In the genomic region with DNA sequence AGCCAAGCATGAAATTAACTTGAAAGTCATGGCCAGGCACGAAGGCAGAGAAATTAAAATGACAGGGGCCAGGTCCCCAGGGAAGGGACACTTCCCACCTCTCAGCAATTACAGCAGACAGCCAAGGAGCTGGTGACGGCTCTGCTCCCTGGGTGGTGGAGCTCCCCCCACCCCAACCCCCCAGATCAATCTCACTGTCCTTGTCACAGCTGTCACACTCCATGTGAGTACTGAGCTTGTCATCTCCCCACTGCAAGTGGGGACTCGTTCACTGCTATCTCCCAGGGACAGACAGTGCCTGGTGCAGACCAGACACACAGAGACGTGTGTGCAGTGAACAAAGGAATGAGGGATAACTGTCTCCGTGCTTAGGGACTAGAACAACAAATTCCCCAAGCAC, we compare ENCODE assay signal across 12 mouse cellular contexts.
DNase-seq lines count a peak whose midpoint lies in the region; ATAC-seq lines count a peak whose summit lies in the region.
"Had no signal": no experiment of that assay in that cellular context is flagged by ENCODE, and none has a peak within 500 bp of the region (broad histone marks: within the 10 kb centered on the region; RNA-seq: fewer than 3 reads in every experiment).

No protein-coding gene starts in this region.

- no peak overlapping the region for H3K9ac ChIP-seq in heart, embryonic 15.5 days
- no peak overlapping the region for H3K9ac ChIP-seq in embryonic facial prominence, embryonic 14.5 days (ENCODE audit: low read depth, low read length)
- no peak overlapping the region for H3K9ac ChIP-seq in hindbrain, embryonic 14.5 days
- no peak overlapping the region for H3K9ac ChIP-seq in midbrain, embryonic 16.5 days (ENCODE audit: low read depth, low read length)

- no peak overlapping the region for H3K4me2 ChIP-seq in heart, embryonic 15.5 days
- no peak overlapping the region for H3K4me2 ChIP-seq in embryonic facial prominence, embryonic 14.5 days (ENCODE audit: low read depth, low read length)
- no peak overlapping the region for H3K4me2 ChIP-seq in hindbrain, embryonic 14.5 days (replicated peaks)
- no peak overlapping the region for H3K4me2 ChIP-seq in midbrain, embryonic 16.5 days (ENCODE audit: low read length)

- 0 out of 2 replicates have a peak overlapping the region, but pooled peaks have one; percentile 25 for H3K27ac ChIP-seq in heart, embryonic 15.5 days
- H3K27ac ChIP-seq in embryonic facial prominence, embryonic 14.5 days (replicated peaks; ENCODE audit: low read depth, low read length): no peak overlapping the region
- peak overlapping the region; percentile 49 for H3K27ac ChIP-seq in hindbrain, embryonic 14.5 days
- peak overlapping the region; percentile 65 for H3K27ac ChIP-seq in midbrain, embryonic 16.5 days (ENCODE audit: low read length)
- H3K27ac ChIP-seq: macrophage had no signal

- peaks cover 38% of the 10 kb centered on the region for H3K4me1 ChIP-seq in heart, embryonic 15.5 days (replicated peaks)
- H3K4me1 ChIP-seq in embryonic facial prominence, embryonic 14.5 days (ENCODE audit: control insufficient read depth, insufficient read depth, low read length): no peaks in the 10 kb centered on the region
- peaks cover 9% of the 10 kb centered on the region for H3K4me1 ChIP-seq in hindbrain, embryonic 14.5 days (replicated peaks; ENCODE audit: control insufficient read depth, insufficient read depth, low read length)
- peaks cover 7% of the 10 kb centered on the region; the same call in 1 of the 2 replicates for H3K4me1 ChIP-seq in midbrain, embryonic 16.5 days (ENCODE audit: control insufficient read depth, insufficient read depth, low read length)

- no peak for DNase-seq in heart, adult 8-10 months (ENCODE audit: low spot score)
- DNase-seq in embryonic facial prominence, embryonic 14.5 days (ENCODE audit: low spot score): no peak
- no peak for DNase-seq in hindbrain, embryonic 14.5 days (ENCODE audit: low spot score)
- DNase-seq in embryo, embryonic 9.5 days (ENCODE audit: extremely low spot score): no peak
- DNase-seq in cerebellum, postnatal 14 days: no peak
- DNase-seq in lung, postnatal 14 days: no peak
- DNase-seq: embryo, embryonic 11 days; kidney, adult 8-10 months; spleen, adult 18-20 months had no signal

- H3K4me3 ChIP-seq in heart, embryonic 15.5 days: no peak overlapping the region
- H3K4me3 ChIP-seq in embryonic facial prominence, embryonic 14.5 days (ENCODE audit: low read depth, low read length): no peak overlapping the region
- H3K4me3 ChIP-seq in hindbrain, embryonic 14.5 days (replicated peaks; ENCODE audit: low read length): no peak overlapping the region
- H3K4me3 ChIP-seq in midbrain, embryonic 16.5 days (ENCODE audit: low read depth, low read length): no peak overlapping the region

- no peaks in the 10 kb centered on the region for H3K27me3 ChIP-seq in heart, embryonic 15.5 days
- H3K27me3 ChIP-seq in embryonic facial prominence, embryonic 14.5 days (replicated peaks; ENCODE audit: control insufficient read depth, insufficient read depth, low read length): no peaks in the 10 kb centered on the region
- no peaks in the 10 kb centered on the region for H3K27me3 ChIP-seq in hindbrain, embryonic 14.5 days (ENCODE audit: control insufficient read depth, insufficient read depth, low read length)
- no peaks in the 10 kb centered on the region for H3K27me3 ChIP-seq in midbrain, embryonic 16.5 days (ENCODE audit: control insufficient read depth, insufficient read depth, low read depth, low read length)

- H3K36me3 ChIP-seq in heart, embryonic 15.5 days: peaks cover 40% of the 10 kb centered on the region
- H3K36me3 ChIP-seq in embryonic facial prominence, embryonic 14.5 days (ENCODE audit: control insufficient read depth, insufficient read depth, low read length): peaks cover 96% of the 10 kb centered on the region
- peaks cover 53% of the 10 kb centered on the region for H3K36me3 ChIP-seq in hindbrain, embryonic 14.5 days (replicated peaks; ENCODE audit: control insufficient read depth, insufficient read depth)
- H3K36me3 ChIP-seq in midbrain, embryonic 16.5 days (ENCODE audit: control insufficient read depth, insufficient read depth, low read length): peaks cover 23% of the 10 kb centered on the region

- H3K9me3 ChIP-seq in heart, embryonic 15.5 days (replicated peaks): no peaks in the 10 kb centered on the region
- H3K9me3 ChIP-seq in embryonic facial prominence, embryonic 14.5 days (ENCODE audit: control insufficient read depth, low read length): peaks cover 13% of the 10 kb centered on the region
- no peaks in the 10 kb centered on the region for H3K9me3 ChIP-seq in hindbrain, embryonic 14.5 days (ENCODE audit: control insufficient read depth, low read length)
- H3K9me3 ChIP-seq in midbrain, embryonic 16.5 days (replicated peaks; ENCODE audit: control insufficient read depth, low read length, poor library complexity, severe bottlenecking): no peaks in the 10 kb centered on the region; the same call in 1 of the 2 replicates

- no peak for ATAC-seq in heart, embryonic 15.5 days (replicated peaks; ENCODE audit: insufficient number of reproducible peaks, insufficient read depth, low FRiP score, low read depth)
- 0 out of 2 replicates have a peak, but pooled peaks have one; percentile 26 for ATAC-seq in embryonic facial prominence, embryonic 14.5 days (ENCODE audit: low read depth)
- ATAC-seq in hindbrain, embryonic 14.5 days (ENCODE audit: low FRiP score): peak; percentile 36; the same call in 1 of the 2 replicates
- ATAC-seq in midbrain, embryonic 16.5 days: peak; percentile 81

- WGBS in heart, embryonic 15.5 days: 35% methylated on average over 5 of the region's 5 CpGs
- WGBS in embryonic facial prominence, embryonic 14.5 days: 47% methylated on average over 5 of the region's 5 CpGs
- WGBS in hindbrain, embryonic 14.5 days: 16% methylated on average over 5 of the region's 5 CpGs
- WGBS in midbrain, embryonic 16.5 days: 24% methylated on average over 5 of the region's 5 CpGs
